Mouse (Mus musculus) lung, adult 18-20 months (tissue): ENCODE results near the gene Ptgis.
"Not testable (repeated sequence)": the region's sequence is repeated elsewhere in the genome, so short reads cannot be mapped to it uniquely, and the experiment has no call there.

ENCODE experiments used
- DNase-seq, 2 experiments: peaks; one replicate each; pipeline ENCODE4 v3.0.0; 2022; ENCODE audit warnings: mixed read lengths in 2 of 2

Ptgis gene

DNA sequence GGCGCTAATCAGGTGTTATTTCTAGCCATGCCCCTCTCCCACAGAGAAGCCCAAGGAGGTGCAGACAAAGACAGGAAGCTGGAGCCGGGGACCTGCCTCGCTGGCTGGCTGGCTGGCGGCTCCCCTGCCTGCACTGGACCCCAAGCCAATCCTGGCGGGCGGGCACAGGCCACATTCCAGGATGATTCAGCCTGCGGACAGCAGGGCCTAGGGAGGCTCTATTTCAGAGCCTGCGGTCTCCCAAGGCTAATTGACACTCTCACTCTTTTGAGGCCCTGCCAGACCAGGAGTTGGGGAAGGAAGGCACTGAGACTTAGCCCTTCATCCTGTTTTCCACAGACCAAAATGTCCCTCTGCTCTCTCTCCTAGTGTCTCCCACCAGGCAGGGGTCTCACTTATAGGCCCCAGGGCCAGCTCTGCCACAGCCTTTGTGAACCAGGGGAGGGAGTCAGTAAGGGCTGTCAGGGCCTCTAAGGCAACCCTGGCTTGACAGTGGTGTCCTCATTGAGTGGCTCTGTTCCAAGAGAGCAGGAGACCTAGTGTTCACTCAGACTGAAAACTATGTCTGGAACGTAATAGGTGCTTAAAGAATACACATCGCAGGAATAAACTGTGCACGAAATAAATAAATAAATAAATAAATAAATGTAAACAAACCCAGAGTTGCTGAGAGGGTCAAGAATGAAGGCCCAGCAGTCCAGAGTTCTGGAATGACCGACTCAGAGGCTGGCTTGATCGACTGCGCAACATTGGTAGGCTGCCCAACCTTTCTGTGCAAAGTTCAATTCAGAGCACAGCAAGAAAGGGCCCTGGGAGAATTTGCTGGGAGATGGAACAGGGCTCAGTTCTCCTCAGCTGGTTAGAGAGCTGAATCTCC, 8.0 kb downstream of the Ptgis start:
- DNase-seq = peak; percentile 53 to 55

DNA sequence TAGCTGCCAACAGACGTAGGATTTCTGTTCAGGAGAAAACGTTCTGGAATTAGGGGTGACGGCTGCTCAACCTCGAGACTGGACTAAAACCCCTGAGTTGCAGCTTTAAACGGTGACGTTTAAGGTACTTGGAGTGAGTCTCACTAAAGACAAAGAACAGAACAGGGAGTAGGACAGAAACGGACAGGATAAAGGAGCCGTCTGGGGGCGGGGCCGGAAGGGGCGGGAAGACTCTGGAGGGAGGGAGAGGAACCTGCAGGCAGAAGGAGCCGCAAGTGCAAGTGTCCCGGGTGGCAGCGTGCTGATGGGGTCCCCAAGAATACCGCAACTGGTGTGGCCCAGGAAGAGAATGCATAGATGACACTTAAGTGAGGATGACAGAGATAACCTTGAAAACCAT, 9.8 kb downstream of the Ptgis start:
- DNase-seq = no peak

DNA sequence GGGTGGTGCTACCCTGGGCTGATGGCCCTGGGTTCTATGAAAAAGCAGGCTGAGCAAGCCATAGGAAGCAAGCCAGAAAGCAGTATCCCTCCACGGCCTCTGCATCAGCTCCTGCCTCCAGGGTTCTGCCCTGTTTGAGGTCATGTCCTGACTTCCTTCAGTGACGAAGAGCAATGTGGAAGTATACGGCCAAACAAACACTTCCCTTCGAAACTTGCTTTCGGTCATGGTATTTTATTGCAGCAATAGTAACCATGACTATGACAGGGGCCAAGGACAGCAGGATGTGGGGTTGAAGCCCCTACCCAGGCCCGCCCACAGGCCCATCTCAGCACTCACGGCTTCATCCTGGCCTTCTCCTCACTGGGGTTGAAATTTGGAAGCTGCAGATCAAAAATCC, 15.5 kb downstream of the Ptgis start:
- peak in 1 of 2 experiments; percentile 33 for DNase-seq

DNA sequence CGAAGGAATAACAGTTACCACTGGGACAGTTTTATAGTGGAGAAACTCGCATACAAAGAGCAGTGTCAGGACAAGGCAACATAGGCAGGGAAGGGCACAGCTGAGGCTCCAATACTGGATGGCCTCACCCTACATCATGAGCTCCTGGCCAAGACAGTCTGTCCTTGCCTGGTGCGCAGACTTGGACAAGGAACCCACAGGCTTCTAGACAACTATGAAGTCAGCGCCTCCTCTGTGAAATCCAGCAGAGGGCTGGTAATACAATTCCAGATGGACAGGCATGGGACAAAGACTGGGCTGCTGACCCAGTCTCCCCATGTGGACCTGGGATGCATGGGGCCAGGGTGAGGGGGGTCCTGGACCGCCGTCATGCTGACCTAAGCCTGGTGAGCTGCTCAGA, 16.2 kb downstream of the Ptgis start:
- DNase-seq = no peak

DNA sequence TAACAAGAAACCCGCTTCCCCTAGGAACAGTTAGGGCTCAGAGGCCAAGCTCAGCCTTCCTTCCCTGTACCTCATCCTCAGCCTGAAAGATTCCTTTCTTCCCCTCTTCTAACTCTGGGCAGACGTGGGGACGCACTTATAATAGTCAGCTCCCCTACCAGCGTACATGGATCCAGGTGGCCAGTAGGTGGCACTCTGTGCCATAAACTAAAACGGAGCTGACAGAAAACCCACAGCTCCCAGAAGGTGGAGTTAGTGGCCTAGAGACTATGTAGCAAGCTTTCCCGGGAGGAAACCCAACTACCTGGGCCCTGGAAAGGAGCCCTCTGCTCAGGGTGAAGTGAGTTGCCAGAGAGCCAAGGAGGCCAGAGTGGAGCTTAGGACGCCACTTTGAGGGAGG, 18.3 kb downstream of the Ptgis start:
- peak; percentile 64 to 80 for DNase-seq

DNA sequence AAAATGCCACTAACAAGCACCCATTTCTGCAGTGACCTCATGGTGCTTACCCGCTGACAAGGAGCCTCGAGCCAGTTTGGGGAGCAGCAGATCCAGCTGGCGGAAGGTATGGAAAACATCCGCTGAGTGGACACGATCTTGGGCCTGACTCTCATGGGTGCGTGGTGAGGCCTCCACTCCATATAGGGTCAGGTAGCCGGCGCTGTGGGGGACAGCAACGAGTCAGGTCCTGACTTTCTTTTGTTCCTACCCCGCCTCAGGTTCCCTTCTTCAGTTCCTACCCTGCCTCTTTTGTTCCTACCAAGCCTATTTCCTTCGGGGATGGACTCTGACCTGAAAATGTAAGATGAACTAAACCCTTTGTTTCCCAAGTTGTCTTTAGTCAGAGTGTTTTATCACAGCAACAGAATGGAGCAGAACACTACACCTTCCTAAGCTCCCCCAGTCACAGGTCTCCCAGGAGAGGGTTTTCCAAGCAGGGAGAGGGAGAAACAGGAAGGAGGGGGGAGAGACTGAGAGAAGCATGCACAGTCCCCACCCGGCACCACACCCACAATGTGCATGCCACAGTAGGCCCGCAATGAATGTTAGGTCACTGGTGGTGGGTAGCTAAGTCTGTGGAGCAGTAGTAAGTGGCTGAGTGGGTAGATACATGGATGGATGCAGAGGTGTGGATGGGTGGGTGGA, 19.1 kb downstream of the Ptgis start:
- DNase-seq = no peak

DNA sequence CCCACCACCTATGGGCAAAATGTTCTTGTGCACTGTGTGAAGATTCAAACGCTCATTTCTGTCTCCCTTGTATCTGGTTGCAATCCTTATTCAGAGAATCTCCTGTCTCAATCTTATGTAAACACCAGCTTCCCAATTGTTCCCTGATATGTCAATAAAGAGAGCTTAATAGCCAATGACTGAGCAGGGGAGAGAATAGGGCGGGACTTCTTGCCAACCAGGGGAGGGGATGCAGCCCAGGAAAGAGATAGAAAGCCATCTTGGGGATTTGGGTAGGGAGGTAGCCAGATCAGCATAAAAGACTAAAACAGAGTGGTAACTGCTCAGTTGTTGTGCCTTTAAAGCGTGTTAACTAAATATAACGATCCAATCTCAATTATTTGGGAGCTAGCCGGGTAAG, 19.7 kb downstream of the Ptgis start:
- no peak for DNase-seq

DNA sequence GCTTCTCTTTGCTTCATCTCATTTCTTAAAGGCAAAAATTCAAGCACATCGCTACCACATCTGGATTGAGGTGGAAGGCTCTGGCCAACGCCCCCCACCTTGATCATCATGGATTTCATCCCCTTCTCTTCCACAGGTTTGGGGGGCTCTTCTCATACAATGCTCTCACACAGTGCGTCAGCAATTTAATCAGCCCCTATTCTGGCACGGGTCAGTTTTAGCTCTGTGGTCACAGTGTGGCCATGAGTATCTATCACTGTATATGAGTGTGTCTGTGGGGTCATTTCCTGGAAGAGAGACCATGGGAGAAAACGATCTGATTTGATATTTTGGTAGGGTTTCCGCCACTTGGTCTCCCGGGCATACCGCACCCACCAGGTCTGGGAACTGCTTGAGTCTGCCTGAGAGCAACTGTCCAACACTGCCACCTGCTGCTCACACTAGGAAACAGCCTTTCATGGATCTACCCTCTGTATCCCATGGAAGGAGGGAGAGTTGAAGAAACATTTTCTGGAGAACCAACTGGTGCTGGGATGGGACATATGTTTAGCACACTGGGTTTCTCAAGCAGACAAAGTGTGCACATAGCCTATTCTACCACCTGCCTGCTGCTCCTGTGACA, 21.1 kb downstream of the Ptgis start:
- peak; percentile 76 to 82 for DNase-seq

DNA sequence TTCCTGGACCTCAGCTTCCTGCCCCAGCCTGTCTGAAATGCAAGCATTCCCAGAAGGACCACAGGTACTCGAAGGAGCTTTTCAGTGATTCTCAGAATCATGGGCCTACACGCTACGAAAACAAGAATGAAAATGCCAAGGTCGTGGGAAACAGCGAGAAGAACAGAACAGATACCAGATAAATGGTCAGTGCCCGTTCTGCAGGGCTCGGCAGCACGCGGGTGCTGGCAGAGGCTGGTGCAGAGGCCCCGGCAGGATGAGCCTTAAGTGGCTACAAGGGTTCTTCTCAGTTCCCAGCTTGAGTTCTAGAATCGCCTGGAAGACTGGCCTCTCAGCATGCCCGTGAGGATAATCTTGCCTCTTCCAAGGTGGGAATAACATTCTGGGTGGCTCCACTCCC, 26.7 kb downstream of the Ptgis start:
- DNase-seq = no peak

DNA sequence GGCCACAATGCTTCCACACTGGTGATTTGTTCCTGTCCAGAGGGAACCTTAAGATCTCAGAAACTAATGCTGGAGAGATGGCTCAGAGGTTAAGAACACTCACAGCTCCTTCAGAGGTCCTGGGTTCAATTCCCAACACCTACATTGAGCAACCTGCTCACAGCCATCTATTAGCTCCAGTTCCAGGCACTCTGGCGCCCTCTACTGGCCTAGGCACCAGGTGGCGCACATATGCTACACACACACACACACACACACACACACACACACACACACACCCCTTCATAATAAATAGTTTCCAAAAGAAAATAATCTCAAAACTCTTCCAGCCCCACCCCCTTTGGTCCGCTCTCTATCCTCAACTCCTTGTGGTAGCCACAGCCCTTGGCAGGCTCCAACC, 27.3 kb downstream of the Ptgis start:
- DNase-seq = no peak

DNA sequence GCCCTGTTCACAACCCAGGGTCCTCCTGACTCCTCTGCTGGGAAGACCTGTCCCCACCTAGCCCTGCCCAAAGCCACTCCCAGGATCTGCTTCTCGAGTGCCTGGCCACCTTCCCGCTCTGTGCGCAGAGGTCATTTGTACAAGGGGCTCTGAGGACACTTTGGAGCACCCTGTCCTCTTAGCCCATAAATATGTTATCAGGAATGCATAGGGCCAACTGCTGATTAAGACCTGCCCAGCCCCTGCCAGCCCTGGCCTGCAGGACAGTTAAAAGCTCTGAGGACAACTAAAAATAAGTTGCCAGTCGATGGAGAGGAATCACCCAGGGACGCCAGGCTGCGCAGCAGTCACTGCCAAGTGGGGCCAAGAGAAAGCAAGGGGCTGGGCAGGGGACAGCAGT, 27.9 kb downstream of the Ptgis start:
- DNase-seq = no peak

DNA sequence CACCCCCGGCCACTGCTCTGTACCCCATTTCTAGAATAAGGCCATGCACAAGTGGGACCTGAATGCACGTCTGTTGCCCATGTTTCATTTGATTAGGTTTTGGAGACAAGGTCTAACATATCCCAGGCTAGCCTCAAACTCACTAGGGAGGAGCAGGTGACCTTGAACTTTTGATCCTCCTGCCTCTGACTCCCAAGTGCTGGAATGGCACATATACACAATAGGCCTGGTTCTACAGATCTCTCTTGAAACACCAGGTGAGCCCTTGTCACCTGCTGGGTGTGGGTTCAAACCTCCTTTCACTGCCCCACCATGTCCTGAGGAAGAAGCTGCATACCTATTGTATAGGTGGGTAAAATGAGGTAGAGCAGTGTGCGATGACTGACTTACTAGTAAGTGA, 28.3 kb downstream of the Ptgis start:
- DNase-seq = no peak

DNA sequence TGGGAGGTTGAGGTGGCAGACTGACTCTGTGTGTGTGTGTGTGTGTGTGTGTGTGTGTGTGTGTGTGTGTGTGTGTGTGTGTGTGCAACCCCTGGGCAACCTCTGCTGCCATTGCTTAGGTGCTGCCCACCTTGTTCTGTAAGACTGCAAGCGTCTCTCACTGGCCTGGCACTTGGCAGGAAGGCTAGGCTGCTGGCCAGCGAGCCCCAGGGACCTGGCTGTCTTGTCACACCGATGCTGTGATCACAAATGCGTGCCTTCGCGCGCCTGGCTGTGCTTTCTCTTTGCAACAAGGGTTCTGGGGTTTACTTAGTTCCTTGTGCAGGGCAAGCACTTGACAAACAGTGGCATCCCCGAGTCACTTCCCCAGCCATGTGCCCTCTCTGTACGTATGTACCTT, 30.5 kb downstream of the Ptgis start:
- DNase-seq = no peak

DNA sequence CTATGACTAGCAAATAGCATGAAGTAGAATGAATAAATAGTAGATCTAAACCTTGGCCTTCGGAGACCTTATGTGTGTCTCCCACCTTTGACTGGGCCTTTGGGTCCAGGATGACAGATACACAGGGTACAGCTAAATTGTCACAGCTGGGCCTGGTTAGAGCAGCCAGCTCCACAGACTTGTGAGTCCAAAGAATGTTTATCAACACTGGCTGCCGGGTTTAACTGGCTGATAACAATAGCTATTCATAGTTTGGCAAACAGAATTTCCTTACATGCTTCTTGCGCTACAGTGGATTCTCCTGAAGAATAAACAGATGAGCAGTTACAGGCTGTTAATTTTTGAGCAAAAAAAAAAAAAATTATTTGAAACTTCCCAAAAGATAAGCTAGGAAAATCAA, 31.4 kb downstream of the Ptgis start:
- no peak for DNase-seq

DNA sequence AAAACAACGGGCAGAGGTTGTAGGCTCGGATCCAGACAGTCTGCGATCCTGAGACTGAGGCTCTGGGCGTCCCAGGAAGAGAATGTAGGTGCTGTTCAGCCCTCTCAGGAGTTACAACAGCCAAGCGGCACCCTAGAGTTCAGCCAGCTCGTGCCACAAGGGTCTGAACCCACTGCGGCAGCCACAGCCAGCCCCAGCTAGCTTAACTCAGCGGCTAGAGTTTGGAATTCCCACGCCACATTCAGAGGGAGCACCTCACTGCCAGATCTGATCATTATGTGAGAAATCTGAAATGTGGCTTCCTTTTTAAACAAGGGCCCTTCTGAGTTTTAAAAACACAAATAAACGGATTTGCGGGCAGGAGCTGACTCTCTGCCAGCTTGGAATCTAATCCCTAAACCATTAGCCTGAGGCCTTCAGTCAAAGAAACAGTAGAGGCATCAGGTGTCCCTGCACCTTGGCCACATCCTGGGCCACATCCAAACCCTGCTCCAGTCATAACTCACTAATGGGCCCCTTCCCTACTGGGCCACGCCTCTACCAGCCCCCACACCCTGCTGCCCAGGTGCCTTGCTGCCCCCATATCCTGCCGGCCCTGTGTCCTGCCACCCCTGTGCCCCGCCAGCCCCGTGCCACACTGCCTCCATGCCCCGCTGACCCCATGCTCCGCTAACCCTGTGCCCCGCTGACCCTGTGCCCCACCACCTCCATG, 34.3 kb downstream of the Ptgis start:
- DNase-seq = no peak

DNA sequence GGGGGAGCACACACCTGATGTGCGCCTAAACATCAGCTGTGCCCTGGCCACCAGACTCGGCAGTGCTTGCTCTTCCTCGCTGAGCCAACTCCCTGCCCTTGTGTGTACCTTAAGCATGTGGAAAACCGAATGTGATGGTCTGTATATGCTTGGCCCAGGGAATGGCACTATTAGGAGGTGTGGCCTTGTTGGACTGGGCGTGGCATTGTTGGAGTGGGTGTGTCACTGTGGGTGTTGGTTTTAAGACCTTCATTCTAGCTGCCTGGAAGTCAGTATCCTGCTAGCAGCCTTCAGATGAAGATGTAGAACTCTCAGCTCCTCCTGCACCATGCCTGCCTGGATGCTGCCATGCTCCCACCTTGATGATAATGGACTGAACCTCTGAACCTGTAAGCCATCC, 35.7 kb downstream of the Ptgis start:
- not testable (repeated sequence) for DNase-seq

DNA sequence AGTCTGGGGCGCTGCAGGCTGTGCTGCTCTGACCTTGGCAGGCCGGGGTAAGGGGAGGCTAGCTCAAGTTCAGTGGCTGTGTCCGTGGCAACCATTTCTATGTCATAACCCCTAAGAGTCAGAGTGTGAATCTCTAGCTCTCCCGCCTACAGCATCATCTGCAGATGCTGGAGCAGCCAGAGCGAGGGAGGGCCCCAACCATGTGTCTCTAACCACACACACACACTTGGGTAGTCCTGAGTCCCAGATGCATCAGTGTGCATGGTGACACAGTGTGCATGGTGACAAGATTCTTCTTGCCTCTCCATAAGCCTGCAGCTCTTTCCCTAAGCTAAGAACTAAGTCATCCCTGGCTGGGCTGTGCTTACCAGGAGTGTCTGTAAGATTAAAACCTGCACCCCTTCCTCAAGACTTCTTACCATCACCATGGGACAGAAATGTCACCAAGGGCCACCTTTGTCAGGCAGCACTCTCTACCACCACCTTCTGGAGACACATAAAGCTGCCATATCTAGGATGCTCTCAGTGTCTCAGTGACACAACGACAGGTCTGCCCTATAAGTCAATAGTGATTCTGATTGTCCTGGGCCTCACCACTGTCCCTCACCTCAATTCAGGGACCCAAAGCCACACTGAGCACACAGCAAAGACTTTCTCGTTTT, 36.8 kb downstream of the Ptgis start:
- DNase-seq = no peak

DNA sequence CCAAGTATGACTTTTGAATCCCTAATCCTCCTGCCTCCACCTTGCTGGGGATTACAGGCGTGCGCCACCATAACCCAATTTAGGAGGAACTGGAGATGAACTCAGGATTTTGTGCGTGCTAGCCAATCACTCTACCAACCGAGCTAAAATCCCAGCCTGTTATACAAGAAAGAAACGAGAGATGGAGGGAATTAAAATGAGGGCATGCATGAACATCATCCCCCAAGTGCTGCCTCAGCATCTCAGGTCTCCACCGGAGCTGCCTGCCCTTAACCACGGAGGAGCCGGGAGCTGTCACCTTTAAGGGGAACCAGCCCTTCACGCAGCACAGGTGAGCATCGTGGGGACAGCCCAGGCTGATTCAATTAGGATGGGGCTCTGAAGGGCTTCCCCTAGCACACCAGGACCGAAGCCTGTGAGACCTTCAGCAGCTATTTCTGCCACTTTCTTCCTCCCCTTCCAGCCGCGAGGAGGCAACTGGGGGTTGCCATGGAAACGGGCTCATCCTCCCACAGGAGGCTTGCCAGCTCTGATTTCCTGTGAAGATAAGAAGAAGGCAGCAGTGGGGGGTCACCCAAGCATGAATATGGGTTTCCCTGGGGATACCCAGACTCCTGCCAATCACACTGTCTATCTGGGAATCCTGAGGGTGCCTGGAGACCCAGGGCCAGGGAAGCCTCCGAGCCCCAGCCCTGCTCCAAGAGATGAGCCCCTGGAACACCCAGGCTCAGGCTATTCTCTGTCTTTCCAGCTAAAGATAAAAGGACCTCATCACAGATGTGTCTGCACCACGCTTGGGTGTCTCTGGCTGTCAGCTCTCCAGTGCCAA, 38.7 kb downstream of the Ptgis start:
- DNase-seq = no peak

DNA sequence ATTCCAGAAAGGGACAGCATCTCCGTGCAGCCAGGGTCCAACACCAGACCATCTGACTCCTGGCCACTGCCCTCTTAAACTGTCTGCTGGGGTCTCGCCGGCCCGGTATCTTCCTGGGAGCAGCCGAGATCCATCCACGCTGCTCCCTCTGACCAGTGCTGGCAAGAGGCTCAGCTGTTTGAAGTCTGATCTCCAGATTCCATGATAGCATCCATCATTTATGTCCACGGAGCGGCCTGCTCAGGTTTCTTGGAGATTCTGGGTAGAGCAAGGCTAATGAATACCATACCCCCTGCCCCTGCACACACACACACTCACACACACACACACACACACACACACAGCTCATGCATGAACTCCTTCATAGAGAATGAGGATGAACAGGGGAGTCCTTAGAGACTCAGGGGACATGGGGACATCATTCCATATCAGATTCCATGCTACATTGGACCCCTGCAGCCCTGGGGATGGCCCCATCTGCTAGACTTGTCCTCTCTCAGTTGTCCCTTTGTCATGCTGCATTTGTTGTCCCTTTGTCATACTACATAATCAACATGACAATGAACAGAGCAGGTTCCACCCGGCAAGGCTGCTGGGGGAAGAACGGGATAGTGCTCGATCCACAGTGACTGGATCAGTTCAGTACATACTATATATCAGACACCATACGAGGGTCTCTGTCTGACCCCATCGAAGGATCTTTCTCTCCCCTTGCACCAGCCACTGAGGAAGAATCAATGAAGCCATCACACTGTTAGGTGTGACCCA, 41.6 kb downstream of the Ptgis start:
- no peak for DNase-seq

DNA sequence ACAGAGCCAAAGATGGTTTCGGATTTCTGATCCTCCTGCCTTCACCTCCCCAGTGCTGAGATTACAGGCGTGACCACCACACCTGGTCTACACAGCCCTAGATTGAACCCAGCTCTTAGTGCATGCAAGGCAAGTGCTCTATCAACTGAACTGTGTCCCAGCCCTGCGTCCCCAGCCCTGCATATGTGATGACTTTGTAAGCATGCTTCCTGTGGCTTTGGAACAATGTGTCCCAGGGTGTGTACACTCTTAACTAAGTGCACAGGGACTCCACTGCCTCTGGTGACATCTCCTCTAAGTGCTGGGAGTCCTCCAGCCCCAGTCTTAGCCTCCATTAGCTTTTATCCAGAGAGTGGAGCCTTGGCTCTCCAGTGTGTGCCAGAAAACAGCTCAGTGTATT, 47.0 kb downstream of the Ptgis start:
- no peak for DNase-seq

DNA sequence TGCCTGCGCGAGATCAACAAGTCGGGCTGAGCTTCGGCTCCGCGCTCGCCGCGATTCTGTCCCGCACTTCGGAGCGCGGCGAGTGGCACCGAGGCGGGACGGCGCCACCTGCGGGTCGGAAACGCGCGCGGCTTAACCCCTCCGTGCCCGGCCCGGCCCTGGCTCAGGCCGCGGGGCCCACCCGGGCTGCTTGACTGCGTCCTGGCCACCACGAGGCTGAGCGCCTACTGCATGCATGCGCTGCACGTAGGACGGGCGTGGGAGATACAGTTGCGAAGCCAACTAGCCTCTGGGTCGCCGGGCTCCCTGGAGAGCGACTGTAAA, 50.4 kb downstream of the Ptgis start, which contains the start of gene Kcnb1:
Gene Kcnb1 (minus strand): TSS at position 80 of the 324 bp plus-strand sequence.
- DNase-seq = peak; percentile 38 to 40
